Mouse (Mus musculus): ENCODE data around the gene Cwc22. TPM values are rescaled to one million over a fixed set of nuclear protein-coding genes. Genes with fewer than 3 reads are reported as not detected.
A peak's percentile ranks its signal among the peaks of the same experiment; 100 is the strongest.
"Not testable (repeated sequence)": the region's sequence is repeated elsewhere in the genome, so short reads cannot be mapped to it uniquely, and the experiment has no call there.

The Cwc22 gene
- total RNA-seq, 2 experiments from 2014 or later: 11.5 to 12.2 TPM

GRCm38 (mm10) chr2:77897988-77898387 is 48.2 kb downstream of the Cwc22 start:
- no peak for DNase-seq (ENCODE audit: low spot score)

DNA sequence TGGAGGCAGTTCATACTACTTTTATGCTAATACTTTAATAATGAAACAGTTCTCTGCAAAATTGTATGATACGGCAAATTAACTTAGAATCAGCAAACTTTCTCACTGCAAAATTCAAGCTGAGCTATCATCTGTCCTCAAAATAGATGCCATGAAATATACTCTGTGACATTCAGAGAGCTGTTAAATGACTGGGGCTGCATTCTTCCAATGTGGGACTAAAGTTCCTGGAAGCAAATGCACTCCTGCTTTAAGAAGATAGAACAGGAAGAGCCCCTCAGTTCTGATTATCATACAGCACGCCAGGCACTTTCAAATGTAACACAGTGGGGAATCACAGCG is 48.6 kb downstream of the Cwc22 start:
- DNase-seq (ENCODE audit: low spot score): no peak

DNA sequence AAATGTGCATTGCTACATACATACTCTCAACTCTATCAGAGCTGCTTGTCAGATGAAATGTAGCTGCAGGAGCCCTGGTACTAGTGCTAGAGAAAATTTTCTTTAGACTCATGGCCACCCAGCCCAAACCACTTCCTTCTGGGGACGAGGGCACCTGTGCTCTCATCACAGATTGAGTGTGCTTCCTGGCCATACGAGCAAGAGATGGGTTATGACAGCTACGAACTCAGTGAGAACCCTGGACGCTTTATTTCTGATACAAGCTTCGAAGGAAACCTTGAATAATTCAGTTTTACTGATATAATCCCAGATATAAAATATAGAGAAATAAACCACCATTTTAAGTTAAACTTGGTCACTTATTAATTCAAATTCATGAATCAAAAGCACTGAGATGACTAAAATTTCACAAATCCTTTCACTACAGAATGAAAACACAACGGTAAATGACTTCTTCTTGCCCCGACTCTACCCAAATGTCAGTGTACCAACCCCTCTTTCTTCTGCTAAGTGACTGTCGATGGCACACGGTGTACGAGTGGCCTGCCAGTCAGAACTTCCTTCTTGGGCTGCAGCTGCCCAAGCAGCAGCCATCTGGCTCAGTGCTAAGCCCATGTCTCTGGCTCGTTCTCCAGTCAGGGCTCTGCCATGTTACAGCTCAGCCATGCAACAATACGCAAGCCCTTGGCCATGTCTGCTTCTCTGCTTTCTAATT is 49.2 kb downstream of the Cwc22 start:
- peak; percentile 40 for DNase-seq (ENCODE audit: low spot score)

DNA sequence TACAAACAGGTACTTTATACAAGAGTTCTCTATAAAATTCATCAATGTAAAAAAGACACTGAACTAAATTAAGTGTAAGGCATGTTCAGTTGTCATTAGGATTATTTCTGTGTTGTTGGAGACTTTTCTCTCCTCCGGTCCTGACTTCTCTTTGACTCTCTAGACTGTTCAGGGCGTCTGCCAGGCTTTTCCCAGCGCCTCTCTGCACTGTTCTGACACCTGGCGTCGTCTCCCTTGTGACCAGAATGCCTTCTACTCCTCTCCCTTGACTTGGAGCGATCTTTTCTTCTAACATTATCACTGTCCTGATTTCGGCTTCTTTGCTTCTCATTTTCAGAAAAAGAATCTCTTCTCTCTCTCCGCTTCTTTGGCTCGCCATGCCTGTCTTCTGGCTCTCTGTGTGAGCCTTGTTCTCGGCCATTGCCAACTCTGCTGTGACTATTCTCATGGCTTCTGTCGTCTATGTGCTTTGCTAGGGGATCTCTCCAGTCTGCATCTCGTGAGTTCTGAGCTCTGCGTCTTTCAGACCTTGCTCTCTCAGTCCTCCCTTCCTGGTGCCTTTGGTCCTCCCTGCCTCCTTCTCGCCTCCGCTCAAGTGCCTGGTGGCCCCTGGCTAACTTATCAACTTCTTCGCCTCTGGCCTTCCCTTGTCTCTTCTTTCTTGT is 50.1 kb downstream of the Cwc22 start:
- not testable (repeated sequence) for DNase-seq (ENCODE audit: low spot score)

- DNase-seq (ENCODE audit: low spot score): no peak
Observed at GRCm38 (mm10) chr2:77894896-77895295, 51.3 kb downstream of the Cwc22 start.

DNA sequence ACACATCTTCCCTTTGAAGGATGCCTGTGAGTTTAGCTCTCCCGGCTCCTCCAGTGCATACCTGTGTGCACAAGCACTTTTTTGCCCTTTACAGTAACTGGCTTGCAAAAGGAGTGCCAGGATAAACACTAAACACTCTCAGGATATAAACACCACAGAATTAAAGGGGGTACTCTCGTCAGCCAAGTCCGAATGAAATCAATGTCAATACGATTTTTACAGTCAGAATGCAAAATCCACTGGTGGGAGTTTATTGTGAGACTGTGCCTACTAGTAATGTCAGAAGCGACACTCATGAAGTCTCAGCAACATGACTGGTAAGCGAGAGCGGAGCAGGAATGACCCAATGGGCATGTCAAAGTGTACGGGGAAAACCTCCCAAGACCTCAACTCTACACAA is 52.7 kb downstream of the Cwc22 start:
- no peak for DNase-seq (ENCODE audit: low spot score)

- DNase-seq (ENCODE audit: low spot score): no peak
Observed at GRCm38 (mm10) chr2:77892573-77892972, 53.6 kb downstream of the Cwc22 start.

DNA sequence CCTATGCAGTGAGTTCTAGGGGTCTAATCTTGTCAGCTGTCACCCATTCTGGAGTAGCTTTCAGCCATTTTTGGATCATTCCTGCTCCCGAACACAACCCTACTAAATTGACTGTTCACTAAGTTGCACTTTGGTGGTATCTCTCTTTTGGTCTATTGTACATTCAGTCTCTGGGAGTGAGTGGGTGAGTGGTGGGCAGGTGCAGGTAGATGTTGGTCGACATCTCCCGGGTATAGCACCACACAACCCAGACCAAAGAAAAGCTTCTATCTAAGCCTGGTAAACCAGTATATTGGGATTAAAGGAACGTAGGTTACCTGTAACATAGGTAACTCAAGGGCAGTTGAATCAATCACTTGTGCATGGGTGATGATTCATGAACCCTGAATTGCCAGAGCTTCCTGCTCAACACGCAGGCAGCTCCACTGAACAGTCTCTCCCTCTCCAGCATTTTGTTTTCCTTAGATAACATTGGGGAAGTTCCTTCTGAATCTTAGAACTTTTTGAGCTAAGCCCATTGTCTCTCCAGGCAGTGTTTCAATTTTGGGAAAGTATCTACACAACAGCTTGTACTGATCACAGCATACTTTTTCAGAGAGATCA is 55.2 kb downstream of the Cwc22 start:
- DNase-seq (ENCODE audit: low spot score): no peak

- no peak for DNase-seq (ENCODE audit: low spot score)
Observed at GRCm38 (mm10) chr2:77889949-77890348, 56.2 kb downstream of the Cwc22 start.

DNA sequence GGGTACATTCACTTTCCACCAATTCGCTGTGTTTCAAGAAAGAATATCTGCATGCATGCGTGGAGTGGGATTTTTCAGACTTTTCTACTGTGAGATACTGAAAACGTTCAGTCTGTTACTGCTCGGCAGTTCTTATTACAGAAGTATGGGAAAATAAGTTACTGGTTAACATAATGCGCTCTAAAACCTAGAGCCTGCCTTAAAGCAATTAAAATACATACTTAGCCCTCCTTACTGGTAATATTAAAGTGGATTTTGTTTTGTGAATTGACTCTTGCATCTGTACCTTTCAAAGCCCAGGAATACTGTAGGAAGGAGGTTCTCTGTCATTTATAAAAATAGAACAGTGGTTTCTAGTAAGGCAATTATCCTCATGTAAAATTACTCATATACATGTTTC is 56.8 kb downstream of the Cwc22 start:
- no peak for DNase-seq (ENCODE audit: low spot score)

- no peak for DNase-seq (ENCODE audit: low spot score)
Observed at GRCm38 (mm10) chr2:77888826-77889225, 57.3 kb downstream of the Cwc22 start.

GRCm38 (mm10) chr2:77888056-77888455 is 58.1 kb downstream of the Cwc22 start:
- DNase-seq (ENCODE audit: low spot score): no peak

DNA sequence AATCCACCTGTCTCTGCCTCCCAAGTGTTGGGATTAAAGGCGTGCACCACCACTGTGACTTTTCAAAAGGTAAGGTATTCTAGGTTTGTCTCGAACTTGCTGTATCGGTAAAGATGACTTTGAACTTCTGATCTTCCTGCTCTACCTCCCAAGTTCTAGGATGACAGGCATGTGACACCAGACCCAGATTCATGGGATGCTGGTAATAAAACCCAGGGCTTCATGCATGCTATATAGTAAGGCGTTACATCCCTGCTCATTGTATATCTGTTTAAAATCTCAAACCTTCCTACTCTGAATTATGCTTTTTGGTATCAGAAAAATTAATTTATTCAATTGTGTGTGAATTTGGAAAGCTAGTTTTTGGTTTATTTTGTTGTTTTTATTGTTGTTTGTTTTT is 59.0 kb downstream of the Cwc22 start:
- DNase-seq (ENCODE audit: low spot score): no peak

GRCm38 (mm10) chr2:77885491-77886130 is 60.6 kb downstream of the Cwc22 start:
- no peak for DNase-seq (ENCODE audit: low spot score)

DNA sequence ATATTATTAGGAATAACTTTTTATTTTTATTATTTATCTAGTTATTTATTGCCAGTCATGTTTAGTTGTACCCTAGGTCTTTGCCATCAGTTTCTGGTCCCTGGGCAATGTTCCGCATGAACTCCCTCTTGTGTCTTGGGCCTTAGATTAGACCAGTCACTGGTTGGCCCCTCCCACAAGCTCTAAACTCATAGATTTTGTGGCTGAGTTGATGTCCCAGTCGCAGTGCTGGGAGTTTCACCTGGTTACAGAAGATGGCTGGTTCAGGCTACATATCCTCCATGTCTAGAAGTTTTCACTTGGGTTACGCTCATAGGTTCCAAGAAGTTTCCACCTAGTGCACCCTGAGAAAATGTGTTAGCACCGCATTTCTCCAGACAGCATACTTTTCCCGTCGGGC is 61.1 kb downstream of the Cwc22 start:
- DNase-seq (ENCODE audit: low spot score): no peak

- no peak for DNase-seq (ENCODE audit: low spot score)
Observed at GRCm38 (mm10) chr2:77884491-77884890, 61.7 kb downstream of the Cwc22 start.

GRCm38 (mm10) chr2:77882961-77883360 is 63.2 kb downstream of the Cwc22 start:
- no peak for DNase-seq (ENCODE audit: low spot score)

DNA sequence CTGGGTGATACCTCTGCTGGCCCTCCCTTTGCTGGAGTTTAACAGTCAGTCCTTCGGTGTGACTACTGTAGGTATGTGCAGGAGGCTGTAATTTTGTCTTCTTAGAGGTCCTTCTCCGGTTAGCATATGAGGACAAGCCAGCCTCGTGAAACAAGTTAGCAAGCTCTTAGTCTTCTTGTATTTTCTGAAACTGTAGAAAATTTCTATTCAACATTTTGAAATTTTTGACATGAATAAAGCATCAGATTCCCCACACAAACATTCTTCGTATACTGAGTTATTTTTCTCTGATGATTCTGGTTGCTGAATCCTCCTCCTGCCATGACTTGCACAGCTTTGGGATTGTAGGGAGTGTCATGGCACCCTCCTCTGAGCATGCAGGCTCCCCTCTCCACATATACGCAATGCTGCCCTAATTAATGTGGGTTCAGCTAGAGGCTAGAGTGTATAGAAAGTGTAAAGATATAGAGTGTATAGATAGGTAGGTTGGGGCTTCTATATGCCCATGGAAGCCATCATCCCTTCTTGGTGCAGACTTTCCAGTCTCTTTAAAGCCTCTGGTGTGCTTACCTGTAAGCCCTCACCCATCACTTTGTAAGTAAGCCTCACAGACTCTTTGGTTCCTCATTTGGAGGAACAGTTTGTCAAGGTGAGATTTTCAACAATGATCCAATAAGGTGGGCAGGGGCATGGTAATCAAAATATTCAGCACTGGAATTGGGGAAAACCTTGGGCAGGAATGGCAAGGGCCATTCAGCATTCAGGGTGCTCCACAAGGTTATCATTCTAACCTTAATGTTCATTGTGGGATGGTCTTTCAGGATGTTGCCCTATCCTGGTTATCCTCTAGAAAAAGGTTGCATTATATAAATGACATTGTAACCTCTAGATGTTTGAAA is 64.6 kb downstream of the Cwc22 start:
- no peak for DNase-seq (ENCODE audit: low spot score)

GRCm38 (mm10) chr2:77880351-77880750 is 65.8 kb downstream of the Cwc22 start:
- DNase-seq (ENCODE audit: low spot score): no peak

DNA sequence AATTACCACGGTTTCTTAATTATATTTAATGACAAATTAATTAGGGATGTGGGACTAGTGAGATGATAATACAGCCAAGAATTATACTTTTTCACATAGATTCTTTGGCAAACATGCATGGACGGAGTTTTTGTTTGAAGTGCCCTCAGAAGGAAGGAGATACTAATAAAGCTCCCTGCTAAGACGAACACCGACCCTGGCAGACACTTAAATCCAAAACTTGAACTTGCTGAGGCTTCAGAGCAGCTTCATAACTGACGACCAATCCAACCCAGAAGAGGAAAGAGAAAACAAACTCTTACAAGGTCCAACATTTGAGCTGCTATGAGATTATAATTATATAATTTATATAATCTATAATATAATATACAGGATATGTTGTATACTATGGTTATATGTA is 66.4 kb downstream of the Cwc22 start:
- no peak for DNase-seq (ENCODE audit: low spot score)

DNA sequence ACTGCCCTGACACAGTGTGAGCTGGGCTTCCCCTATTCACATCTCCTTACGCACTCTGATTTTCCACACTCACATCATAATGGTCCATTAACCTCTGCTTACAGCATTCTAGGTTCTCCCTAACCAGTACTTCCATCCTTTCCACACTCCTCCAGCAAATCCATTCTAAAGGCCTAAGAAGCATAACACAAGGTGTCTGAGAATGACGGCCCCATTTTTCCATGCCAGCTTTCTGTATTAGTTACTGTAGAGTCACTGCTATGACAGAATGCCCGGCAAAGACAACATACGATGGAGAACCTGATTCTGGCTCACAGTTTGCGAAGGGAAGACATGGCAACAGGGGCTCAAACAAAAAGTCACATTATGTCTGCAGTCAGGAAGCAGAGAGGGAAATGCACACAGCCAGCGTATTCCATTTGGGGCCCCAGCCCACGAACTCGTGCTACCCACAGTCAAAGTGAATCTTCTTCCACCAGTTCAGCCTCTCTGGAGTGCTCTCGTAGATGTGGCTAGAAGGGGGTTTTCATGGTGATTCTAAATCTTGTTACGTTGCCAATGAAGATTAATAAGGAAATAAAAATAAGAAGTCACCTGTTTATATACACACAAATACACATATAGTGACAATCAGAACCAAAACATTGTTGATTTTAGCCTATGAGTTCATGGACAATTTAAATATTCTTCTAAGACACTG is 68.9 kb downstream of the Cwc22 start:
- no peak for DNase-seq (ENCODE audit: low spot score)
